Mouse (Mus musculus) ES-E14 (cell line): ENCODE measurements around the gene Cpe.

Source experiments
- CHD2 ChIP-seq: IDR thresholded peaks from 2 replicates; pipeline ENCODE4 v1.6.1; 2014; ENCODE audit warnings: mild to moderate bottlenecking, low read depth, low read length, inconsistent platforms
- HCFC1 ChIP-seq: IDR thresholded peaks from 2 replicates; pipeline ENCODE4 v1.6.1; 2012; ENCODE audit warnings: low read length, inconsistent platforms, borderline replicate concordance; ENCODE audit not compliant: insufficient read depth
- MAFK ChIP-seq: IDR thresholded peaks from 2 replicates; pipeline ENCODE4 v1.6.1; 2014; ENCODE audit warnings: mild to moderate bottlenecking, low read depth, low read length, inconsistent platforms; ENCODE audit not compliant: insufficient read depth
- ZNF384 ChIP-seq: IDR thresholded peaks from 2 replicates; pipeline ENCODE4 v1.6.1; 2012; ENCODE audit warnings: low read depth, low read length, inconsistent platforms

- no peak for TF ChIP-seq HCFC1
- TF ChIP-seq CHD2: no peak
- no peak for TF ChIP-seq MAFK
- no peak for TF ChIP-seq ZNF384
These were observed 53.2 kb downstream of the Cpe start for GRCm38 (mm10) chr8:64639676-64640075.
